Mouse (Mus musculus): ENCODE results near the gene Ndufb10. TPM values are rescaled to one million over a fixed set of nuclear protein-coding genes. Genes with fewer than 3 reads are reported as not detected.

Ndufb10 gene
- polyA plus RNA-seq, 1 experiment from 2014 or later: 186 TPM

DNA sequence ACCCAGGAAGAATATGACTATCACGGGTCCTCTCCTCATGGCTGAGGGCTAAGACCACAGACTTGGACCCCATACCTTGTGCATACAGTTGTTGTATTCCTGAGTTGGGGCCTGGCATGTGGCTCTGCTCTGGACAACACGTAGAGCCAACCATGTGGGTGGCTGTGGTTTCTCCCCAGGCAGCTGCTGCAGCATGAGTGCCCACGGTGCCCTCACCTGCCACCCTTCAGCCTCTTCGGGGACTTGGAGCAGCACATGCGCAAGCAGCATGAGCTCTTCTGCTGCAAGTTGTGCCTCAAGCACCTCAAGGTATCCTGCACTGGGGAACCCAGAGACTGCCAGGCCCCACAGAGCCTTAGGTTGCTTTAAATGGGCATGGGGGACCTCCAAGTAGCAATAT, 47.4 kb downstream of the Ndufb10 start:
- peaks cover 55% of the 10 kb centered on the region for H3K36me3 ChIP-seq
- 92% methylated on average over 5 of the region's 5 CpGs for WGBS
- no peak overlapping the region for H3K4me2 ChIP-seq

DNA sequence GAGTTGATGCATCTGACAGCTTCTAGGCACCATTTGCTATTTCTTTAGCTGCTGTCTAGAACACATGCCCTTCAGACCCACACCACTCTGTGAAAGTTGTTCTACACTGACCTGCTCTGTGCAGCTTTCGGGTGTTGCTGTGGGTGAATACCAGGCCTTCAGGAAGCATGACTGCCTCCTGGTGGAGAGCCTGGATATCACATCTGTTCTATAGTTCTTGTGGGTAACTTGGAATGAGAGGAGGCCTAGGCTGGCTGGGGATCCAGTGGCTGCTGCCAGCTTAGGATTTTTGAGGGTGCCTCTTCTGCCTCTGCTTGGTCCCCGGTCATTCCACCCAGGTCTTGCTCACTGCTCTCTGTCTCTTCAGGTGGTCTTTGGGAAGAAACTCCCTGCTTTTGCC, 48.1 kb downstream of the Ndufb10 start:
- Histone ChIP-seq H3K36me3 (peaks cover 48% of the 10 kb centered on the region), H3K9me3 (no peaks in the 10 kb centered on the region), H3K27ac (no peak overlapping the region), H3K4me1 (peaks cover 13% of the 10 kb centered on the region), H3K4me2 (no peak overlapping the region), H3K27me3 (no peaks in the 10 kb centered on the region), H3K4me3 (no peak overlapping the region), H3K9ac (no peak overlapping the region)
- 58% methylated on average over 2 of the region's 2 CpGs for WGBS
- no peak for ATAC-seq (ENCODE audit: borderline replicate concordance, extremely low read depth, low FRiP score, low TSS enrichment)

More for the DNA sequence above, 47.4 kb downstream of the Ndufb10 start:
- Histone ChIP-seq H3K27me3 (no peaks in the 10 kb centered on the region), H3K9ac (no peak overlapping the region), H3K9me3 (no peaks in the 10 kb centered on the region), H3K4me3 (no peak overlapping the region), H3K4me1 (peaks cover 7% of the 10 kb centered on the region), H3K27ac (no peak overlapping the region)
- ATAC-seq (ENCODE audit: borderline replicate concordance, extremely low read depth, low FRiP score, low TSS enrichment): no peak

- Histone ChIP-seq H3K9ac (no peak overlapping the region), H3K27ac (no peak overlapping the region), H3K4me1 (peaks cover 24% of the 10 kb centered on the region), H3K4me2 (no peak overlapping the region), H3K27me3 (no peaks in the 10 kb centered on the region), H3K9me3 (no peaks in the 10 kb centered on the region), H3K36me3 (peaks cover 29% of the 10 kb centered on the region), H3K4me3 (no peak overlapping the region)
- ATAC-seq (ENCODE audit: borderline replicate concordance, extremely low read depth, low FRiP score, low TSS enrichment): no peak
- 66% methylated on average over 7 of the region's 7 CpGs for WGBS
Observed at GRCm38 (mm10) chr17:24674277-24674676, 50.0 kb downstream of the Ndufb10 start.

DNA sequence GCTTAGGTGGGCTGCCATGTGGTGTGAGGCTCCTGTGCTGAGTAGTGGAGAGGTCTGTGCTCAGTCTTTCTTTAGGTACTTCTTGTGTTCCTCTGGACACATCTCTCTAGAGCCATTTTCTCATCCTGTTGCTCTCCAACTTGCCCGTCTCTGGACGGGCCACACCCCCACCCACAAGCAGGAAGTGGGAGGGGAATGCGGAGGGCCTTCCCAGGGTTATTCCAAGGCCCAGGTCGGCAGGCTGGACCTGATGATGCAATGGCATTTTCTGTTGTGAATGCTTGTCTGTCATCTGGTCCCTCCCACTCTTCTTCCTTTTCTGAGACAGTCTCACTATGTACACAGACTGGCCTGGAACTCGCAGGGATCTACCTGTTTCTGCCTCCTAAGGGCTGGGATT, 52.1 kb downstream of the Ndufb10 start:
- H3K4me3 ChIP-seq: peak overlapping the region; percentile 70; the same call in 1 of the 2 replicates
- no peaks in the 10 kb centered on the region for H3K27me3 ChIP-seq
- no peak for ATAC-seq (ENCODE audit: borderline replicate concordance, extremely low read depth, low FRiP score, low TSS enrichment)
- no peaks in the 10 kb centered on the region for H3K9me3 ChIP-seq
- H3K9ac ChIP-seq: 0 out of 2 replicates have a peak overlapping the region, but pooled peaks have one; percentile 30
- H3K36me3 ChIP-seq: peaks cover 8% of the 10 kb centered on the region
- 0 out of 2 replicates have a peak overlapping the region, but pooled peaks have one; percentile 5 for H3K27ac ChIP-seq
- peaks cover 32% of the 10 kb centered on the region for H3K4me1 ChIP-seq
- peak overlapping the region; percentile 78 for H3K4me2 ChIP-seq
- WGBS: 6% methylated on average over 5 of the region's 5 CpGs

Other genes with a start within 250 kb of the Ndufb10 start
- gene Mlst8, start 245.4 kb downstream of the Ndufb10 start, polyA plus RNA-seq (2015; fragmentation: Nextera tagmentation; extraction: Ambion mirVana): 31.6 and 34.5 TPM in 2 replicates
- 0.97 and 1.0 TPM in 2 replicates for gene Caskin1, start 235.9 kb downstream of the Ndufb10 start, polyA plus RNA-seq (2015; fragmentation: Nextera tagmentation; extraction: Ambion mirVana)
- 96.7 and 106 TPM in 2 replicates for gene Traf7, start 196.5 kb downstream of the Ndufb10 start, polyA plus RNA-seq (2015; fragmentation: Nextera tagmentation; extraction: Ambion mirVana)
- 2.3 and 3.3 TPM in 2 replicates for gene Rab26, start 190.3 kb downstream of the Ndufb10 start, polyA plus RNA-seq (2015; fragmentation: Nextera tagmentation; extraction: Ambion mirVana)
- gene Pkd1, start 174.6 kb downstream of the Ndufb10 start, polyA plus RNA-seq (2015; fragmentation: Nextera tagmentation; extraction: Ambion mirVana): 24.7 and 30.2 TPM in 2 replicates
- gene Tsc2, start 91.8 kb downstream of the Ndufb10 start, polyA plus RNA-seq (2015; fragmentation: Nextera tagmentation; extraction: Ambion mirVana): 48.2 and 53.5 TPM in 2 replicates
- 17.2 and 19.6 TPM in 2 replicates for gene Nthl1, start 91.8 kb downstream of the Ndufb10 start, polyA plus RNA-seq (2015; fragmentation: Nextera tagmentation; extraction: Ambion mirVana)
- 87.3 and 92.4 TPM in 2 replicates for gene Slc9a3r2, start 74.2 kb downstream of the Ndufb10 start, polyA plus RNA-seq (2015; fragmentation: Nextera tagmentation; extraction: Ambion mirVana)
- gene Npw, start 66.0 kb downstream of the Ndufb10 start, polyA plus RNA-seq (2015; fragmentation: Nextera tagmentation; extraction: Ambion mirVana): 2.1 and 2.3 TPM in 2 replicates
- gene Zfp598, start 54.8 kb downstream of the Ndufb10 start, polyA plus RNA-seq (2015; fragmentation: Nextera tagmentation; extraction: Ambion mirVana): 21.2 and 22.2 TPM in 2 replicates
- gene Syngr3, start 34.5 kb downstream of the Ndufb10 start, polyA plus RNA-seq (2015; fragmentation: Nextera tagmentation; extraction: Ambion mirVana): 1.0 and 2.0 TPM in 2 replicates
- gene Gfer, start 28.3 kb downstream of the Ndufb10 start, polyA plus RNA-seq (2015; fragmentation: Nextera tagmentation; extraction: Ambion mirVana): 47.3 and 47.4 TPM in 2 replicates
- 3.5 and 5.1 TPM in 2 replicates for gene Noxo1, start 28.2 kb downstream of the Ndufb10 start, polyA plus RNA-seq (2015; fragmentation: Nextera tagmentation; extraction: Ambion mirVana)
- gene Tbl3, start 16.8 kb downstream of the Ndufb10 start, polyA plus RNA-seq (2015; fragmentation: Nextera tagmentation; extraction: Ambion mirVana): 81.2 and 85.2 TPM in 2 replicates
- 0.18 and 0.21 TPM in 2 replicates for gene Rnf151, start 6.4 kb downstream of the Ndufb10 start, polyA plus RNA-seq (2015; fragmentation: Nextera tagmentation; extraction: Ambion mirVana)
- 1,576 and 1,662 TPM in 2 replicates for gene Rps2, start 6.4 kb downstream of the Ndufb10 start, polyA plus RNA-seq (2015; fragmentation: Nextera tagmentation; extraction: Ambion mirVana)
- 0.18 TPM in 1 of 2 replicates, not detected in the other for gene Rpl3l, start 3.3 kb upstream of the Ndufb10 start, polyA plus RNA-seq (2015; fragmentation: Nextera tagmentation; extraction: Ambion mirVana)
- gene Msrb1, start 12.2 kb upstream of the Ndufb10 start, polyA plus RNA-seq (2015; fragmentation: Nextera tagmentation; extraction: Ambion mirVana): 30.7 and 36.7 TPM in 2 replicates
- gene Hs3st6, start 28.5 kb upstream of the Ndufb10 start, polyA plus RNA-seq (2015; fragmentation: Nextera tagmentation; extraction: Ambion mirVana): 2.5 and 3.4 TPM in 2 replicates
- not detected in 2 replicates for gene Meiob, start 79.8 kb upstream of the Ndufb10 start, polyA plus RNA-seq (2015; fragmentation: Nextera tagmentation; extraction: Ambion mirVana)
- 31.7 and 32.1 TPM in 2 replicates for gene Hagh, start 115.7 kb upstream of the Ndufb10 start, polyA plus RNA-seq (2015; fragmentation: Nextera tagmentation; extraction: Ambion mirVana)
- gene Fahd1, start 125.9 kb upstream of the Ndufb10 start, polyA plus RNA-seq (2015; fragmentation: Nextera tagmentation; extraction: Ambion mirVana): 18.8 and 19.9 TPM in 2 replicates
- gene Igfals, start 141.5 kb upstream of the Ndufb10 start, polyA plus RNA-seq (2015; fragmentation: Nextera tagmentation; extraction: Ambion mirVana): 1.00 and 1.4 TPM in 2 replicates
- gene Nubp2, start 161.9 kb upstream of the Ndufb10 start, polyA plus RNA-seq (2015; fragmentation: Nextera tagmentation; extraction: Ambion mirVana): 54.4 and 56.6 TPM in 2 replicates
- 41.7 and 44.2 TPM in 2 replicates for gene Spsb3, start 162.2 kb upstream of the Ndufb10 start, polyA plus RNA-seq (2015; fragmentation: Nextera tagmentation; extraction: Ambion mirVana)
- 28.5 and 30.4 TPM in 2 replicates for gene Eme2, start 170.6 kb upstream of the Ndufb10 start, polyA plus RNA-seq (2015; fragmentation: Nextera tagmentation; extraction: Ambion mirVana)
- 89.0 and 92.0 TPM in 2 replicates for gene Mrps34, start 170.6 kb upstream of the Ndufb10 start, polyA plus RNA-seq (2015; fragmentation: Nextera tagmentation; extraction: Ambion mirVana)
- 67.1 and 78.5 TPM in 2 replicates for gene Nme3, start 172.0 kb upstream of the Ndufb10 start, polyA plus RNA-seq (2015; fragmentation: Nextera tagmentation; extraction: Ambion mirVana)
- gene Mapk8ip3, start 212.5 kb upstream of the Ndufb10 start, polyA plus RNA-seq (2015; fragmentation: Nextera tagmentation; extraction: Ambion mirVana): 24.0 and 27.6 TPM in 2 replicates
- gene Jpt2, start 236.2 kb upstream of the Ndufb10 start, polyA plus RNA-seq (2015; fragmentation: Nextera tagmentation; extraction: Ambion mirVana): 186 and 189 TPM in 2 replicates

All from lung, embryonic 15.5 days (tissue).